Mouse (Mus musculus) small intestine, adult 2 months (tissue): ENCODE measurements around the gene Tppp. TPM values are rescaled to one million over a fixed set of nuclear protein-coding genes. Genes with fewer than 3 reads are reported as not detected.

Source experiments
- H3K27ac ChIP-seq: fragments of 200-500 bp; 2 replicates; pipeline ENCODE4 v1.5.1; 2012; ENCODE audit warnings: low read depth, low read length, control low read depth, inconsistent platforms; ENCODE audit not compliant: insufficient read depth
- H3K27me3 ChIP-seq: fragments of 200-500 bp; 2 replicates; pipeline ENCODE4 v1.6.1; 2012; ENCODE audit warnings: mild to moderate bottlenecking, moderate library complexity, low read length, inconsistent platforms; ENCODE audit not compliant: control insufficient read depth, insufficient read depth
- H3K36me3 ChIP-seq: fragments of 200-500 bp; 2 replicates; pipeline ENCODE4 v1.6.1; 2012; ENCODE audit warnings: mild to moderate bottlenecking, low read length, control low read depth, inconsistent platforms; ENCODE audit not compliant: control insufficient read depth, insufficient read depth
- H3K4me1 ChIP-seq: fragments of 200-500 bp; 2 replicates; pipeline ENCODE4 v1.6.1; 2012; ENCODE audit warnings: low read length, inconsistent platforms, mixed read lengths; ENCODE audit not compliant: control insufficient read depth, insufficient read depth, insufficient read length
- H3K4me3 ChIP-seq: fragments of 200-500 bp; 2 replicates; pipeline ENCODE4 v1.5.1; 2012; ENCODE audit warnings: low read depth, mild to moderate bottlenecking, control low read depth, inconsistent platforms, low read length, moderate library complexity
- CTCF ChIP-seq: fragments of 200-500 bp; IDR thresholded peaks from 2 replicates; pipeline ENCODE4 v1.5.1; 2012; ENCODE audit warnings: low read depth, mild to moderate bottlenecking, control low read depth, inconsistent platforms, low read length, moderate library complexity, mixed read lengths; ENCODE audit not compliant: insufficient replicate concordance, insufficient read length; ENCODE audit errors: extremely low read depth
- POLR2A ChIP-seq: fragments of 200-500 bp; IDR thresholded peaks from 2 replicates; pipeline ENCODE4 v1.6.1; 2012; ENCODE audit warnings: low read depth, mild to moderate bottlenecking, control low read depth, inconsistent platforms, low read length, moderate library complexity
- WGBS: fragments of 180-500 bp; shearing (Covaris S2); methylation state at CpG from one replicate; pipeline ENCODE4 v1.1.7; 2018; 5-methylcytosine and 5-hydroxymethylcytosine counted together
- polyA plus RNA-seq: library from polyadenylated mRNA; depleted of rRNA; stranded (reverse); fragments of >200 nt; gene quantifications from 2 replicates; pipeline ENCODE4 v1.2.3, GENCODE M21; 2012

The Tppp gene
- polyA plus RNA-seq, 1 experiment = 9.9 TPM

GRCm38 (mm10) chr13:74028116-74028515 lies 18.9 kb downstream of the Tppp start:
- no peaks in the 10 kb centered on the region for H3K27me3 ChIP-seq
- WGBS = 82% methylated on average over 2 of the region's 2 CpGs
- TF ChIP-seq CTCF (no peak), POLR2A (no peak)
- H3K4me3 ChIP-seq = no peak overlapping the region
- peaks cover 11% of the 10 kb centered on the region for H3K36me3 ChIP-seq
- no peak overlapping the region for H3K27ac ChIP-seq
- H3K4me1 ChIP-seq = peaks cover 22% of the 10 kb centered on the region

GRCm38 (mm10) chr13:74029013-74029412 lies 19.8 kb downstream of the Tppp start:
- 82% methylated on average over 2 of the region's 2 CpGs for WGBS
- Histone ChIP-seq H3K36me3 (peaks cover 11% of the 10 kb centered on the region), H3K4me1 (peaks cover 21% of the 10 kb centered on the region), H3K4me3 (no peak overlapping the region), H3K27ac (no peak overlapping the region), H3K27me3 (no peaks in the 10 kb centered on the region)
- no peak for TF ChIP-seq POLR2A
- TF ChIP-seq CTCF = no peak

GRCm38 (mm10) chr13:74030691-74031090 lies 21.5 kb downstream of the Tppp start:
- WGBS = 88% methylated on average over 7 of the region's 7 CpGs
- Histone ChIP-seq H3K4me3 (no peak overlapping the region), H3K27ac (no peak overlapping the region), H3K36me3 (peaks cover 11% of the 10 kb centered on the region), H3K27me3 (no peaks in the 10 kb centered on the region), H3K4me1 (peaks cover 6% of the 10 kb centered on the region; the same call in 1 of the 2 replicates)
- TF ChIP-seq POLR2A (no peak), CTCF (no peak)

GRCm38 (mm10) chr13:74031133-74031532 lies 21.9 kb downstream of the Tppp start:
- TF ChIP-seq POLR2A (no peak), CTCF (no peak)

DNA sequence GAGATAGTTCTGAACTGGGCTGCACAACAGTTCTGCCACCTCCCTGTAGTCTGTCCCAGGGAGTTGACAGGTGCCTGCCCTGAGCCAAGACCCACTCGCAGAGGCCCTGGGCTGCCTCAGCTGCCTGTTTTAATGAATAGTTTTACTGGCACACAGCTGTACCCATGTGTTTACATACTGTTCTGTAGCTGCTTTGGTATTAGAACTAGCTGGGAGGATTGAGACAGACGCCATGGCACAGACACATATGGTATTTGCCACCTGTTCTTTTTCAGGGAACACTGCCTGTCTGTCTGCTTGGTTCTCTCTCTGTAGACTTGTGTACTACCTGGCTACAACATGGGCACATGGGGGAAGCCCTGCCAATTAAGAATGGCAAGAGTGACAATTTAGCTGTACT lies 25.5 kb downstream of the Tppp start:
- Histone ChIP-seq H3K27ac (no peak overlapping the region), H3K36me3 (peaks cover 11% of the 10 kb centered on the region), H3K27me3 (no peaks in the 10 kb centered on the region), H3K4me1 (no peaks in the 10 kb centered on the region), H3K4me3 (no peak overlapping the region)
- 76% methylated on average over 2 of the region's 2 CpGs for WGBS
- TF ChIP-seq CTCF = no peak
- no peak for TF ChIP-seq POLR2A

More at GRCm38 (mm10) chr13:74031133-74031532, 21.9 kb downstream of the Tppp start:
- Histone ChIP-seq H3K4me3 (no peak overlapping the region), H3K36me3 (peaks cover 11% of the 10 kb centered on the region), H3K27ac (no peak overlapping the region), H3K4me1 (peaks cover 1% of the 10 kb centered on the region; the same call in 1 of the 2 replicates), H3K27me3 (no peaks in the 10 kb centered on the region)
- WGBS = 84% methylated on average over 8 of the region's 8 CpGs

DNA sequence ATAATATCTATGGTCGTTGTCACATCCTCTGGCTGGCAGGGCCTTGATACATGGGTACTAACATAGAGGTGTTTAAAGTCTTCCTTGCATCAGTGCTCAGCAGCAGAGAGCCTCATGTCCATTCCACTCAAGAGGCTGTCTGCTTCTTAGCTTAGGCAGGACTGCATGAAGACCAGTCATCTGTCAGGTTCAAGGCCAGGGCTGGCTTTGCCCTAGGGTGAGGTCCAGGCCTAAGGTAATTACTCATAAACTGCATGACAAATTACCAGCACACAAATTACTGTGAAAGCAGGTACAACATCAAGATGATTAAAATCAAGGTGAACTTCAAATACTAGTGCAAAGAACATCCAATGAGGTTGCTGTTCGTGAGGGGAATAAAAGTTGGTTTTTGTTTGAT lies 26.6 kb downstream of the Tppp start:
- no peaks in the 10 kb centered on the region for H3K27me3 ChIP-seq
- no peaks in the 10 kb centered on the region for H3K4me1 ChIP-seq
- H3K36me3 ChIP-seq = peaks cover 13% of the 10 kb centered on the region
- no peak overlapping the region for H3K27ac ChIP-seq
- 91% methylated on average over 2 of the region's 2 CpGs for whole genome bisulfite sequencing
- no peak overlapping the region for H3K4me3 ChIP-seq
- TF ChIP-seq CTCF = no peak
- TF ChIP-seq POLR2A = no peak

GRCm38 (mm10) chr13:74039926-74040325 lies 30.7 kb downstream of the Tppp start:
- H3K4me1 ChIP-seq = no peaks in the 10 kb centered on the region
- TF ChIP-seq POLR2A (no peak), CTCF (no peak)
- WGBS = 87% methylated on average over 3 of the region's 3 CpGs
- H3K36me3 ChIP-seq = 0 out of 2 replicates have a peak, but pooled peaks cover 2% of the 10 kb centered on the region
- H3K4me3 ChIP-seq = no peak overlapping the region
- no peak overlapping the region for H3K27ac ChIP-seq
- no peaks in the 10 kb centered on the region for H3K27me3 ChIP-seq
